Mouse (Mus musculus) R1 (cell line): Measurements from ENCODE around the gene Ccnl1.
A peak's percentile ranks its signal among the peaks of the same experiment; 100 is the strongest.

Experiments used
- DNase-seq: peaks from one replicate; pipeline ENCODE4 v3.0.0-alpha.2; 2018; ENCODE audit warnings: low read depth, low spot score

Gene Ccnl1

GRCm38 (mm10) chr3:65958102-65958839 is at the start of gene Ccnl1:
TSS of gene Ccnl1 (minus strand) at chr3:65958249.
- DNase-seq = peak; percentile 84

GRCm38 (mm10) chr3:66004989-66005388 is 46.9 kb upstream of the Ccnl1 start:
- DNase-seq = no peak

- DNase-seq = no peak
Measured at GRCm38 (mm10) chr3:66004220-66004951, 46.3 kb upstream of the Ccnl1 start.

GRCm38 (mm10) chr3:66000400-66000799 is 42.4 kb upstream of the Ccnl1 start:
- no peak for DNase-seq

- DNase-seq = no peak
Measured at GRCm38 (mm10) chr3:65997360-65998008, 39.4 kb upstream of the Ccnl1 start.

- no peak for DNase-seq
Measured at GRCm38 (mm10) chr3:65992395-65993340, 34.6 kb upstream of the Ccnl1 start.

GRCm38 (mm10) chr3:65990957-65991646 is 33.1 kb upstream of the Ccnl1 start:
- DNase-seq = peak; percentile 29

GRCm38 (mm10) chr3:65990524-65990923 is 32.5 kb upstream of the Ccnl1 start:
- no peak for DNase-seq

- no peak for DNase-seq
Measured at GRCm38 (mm10) chr3:65988711-65989495, 30.9 kb upstream of the Ccnl1 start.

- DNase-seq = no peak
Measured at GRCm38 (mm10) chr3:65976296-65976695, 18.2 kb upstream of the Ccnl1 start.

- DNase-seq = peak; percentile 76
Measured at GRCm38 (mm10) chr3:65975317-65975716, 17.3 kb upstream of the Ccnl1 start.

- DNase-seq = peak; percentile 95
Measured at GRCm38 (mm10) chr3:65974232-65975058, 16.4 kb upstream of the Ccnl1 start.

- DNase-seq = no peak
Measured at GRCm38 (mm10) chr3:65973501-65974231, 15.6 kb upstream of the Ccnl1 start.

GRCm38 (mm10) chr3:65969196-65969595 is 11.1 kb upstream of the Ccnl1 start:
- DNase-seq = no peak

- DNase-seq = peak; percentile 67
Measured at GRCm38 (mm10) chr3:65966360-65966759, 8.3 kb upstream of the Ccnl1 start.

- no peak for DNase-seq
Measured at GRCm38 (mm10) chr3:65962270-65962930, 4.4 kb upstream of the Ccnl1 start.

- DNase-seq = no peak
Measured at GRCm38 (mm10) chr3:65960291-65960945, 2.4 kb upstream of the Ccnl1 start.
